Mouse (Mus musculus) left cerebral cortex, postnatal 14 days (tissue): ENCODE data around the gene Ski. TPM values are rescaled to one million over a fixed set of nuclear protein-coding genes. Genes with fewer than 3 reads are reported as not detected.

Experiments used
- DNase-seq, 2 experiments: peaks; one replicate each; pipeline ENCODE4 v3.0.0; 2021 to 2022; ENCODE audit warnings: low spot score in 2 of 2, mixed read lengths in 1 of 2
- intact Hi-C: fragments of 180-260 bp; cut with DNase I; formaldehyde crosslinking; loops from one replicate; pipeline ENCODE4 v1.15.1; 2025
- total RNA-seq, 2 experiments: library from RNA; stranded (reverse); gene quantifications; 2 replicates each; pipeline ENCODE4 v1.2.3; 2021

Gene Ski
- total RNA-seq, 2 experiments from 2014 or later = 110 to 111 TPM

- DNase-seq = no peak
- intact Hi-C loops = no loop called here
Measured at GRCm38 (mm10) chr4:155142836-155143235, 79.6 kb downstream of the Ski start.

GRCm38 (mm10) chr4:155140795-155141265 is 81.6 kb downstream of the Ski start:
- intact Hi-C loops = no loop called here
- no peak for DNase-seq

GRCm38 (mm10) chr4:155140150-155140549 is 82.2 kb downstream of the Ski start:
- intact Hi-C loops = no loop called here
- no peak for DNase-seq

- intact Hi-C loops = no loop called here
- DNase-seq = no peak
Measured at GRCm38 (mm10) chr4:155139281-155140045, 82.9 kb downstream of the Ski start.

GRCm38 (mm10) chr4:155138451-155138850 is 83.9 kb downstream of the Ski start:
- DNase-seq = no peak
- intact Hi-C loops = no loop called here

GRCm38 (mm10) chr4:155137891-155138290 is 84.5 kb downstream of the Ski start:
- intact Hi-C loops = no loop called here
- no peak for DNase-seq

GRCm38 (mm10) chr4:155135909-155136585 is 86.3 kb downstream of the Ski start:
- DNase-seq = no peak
- intact Hi-C loops = no loop called here

GRCm38 (mm10) chr4:155134686-155135172 is 87.7 kb downstream of the Ski start:
- intact Hi-C loops = no loop called here

GRCm38 (mm10) chr4:155133658-155134417 is 88.6 kb downstream of the Ski start:
- no peak for DNase-seq
- intact Hi-C loops = no loop called here

More at GRCm38 (mm10) chr4:155134686-155135172, 87.7 kb downstream of the Ski start:
- DNase-seq = no peak

- DNase-seq = no peak
- intact Hi-C loops = no loop called here
Measured at GRCm38 (mm10) chr4:155133188-155133587, 89.2 kb downstream of the Ski start.

- DNase-seq = no peak
- intact Hi-C loops = no loop called here
Measured at GRCm38 (mm10) chr4:155130616-155131015, 91.8 kb downstream of the Ski start.

GRCm38 (mm10) chr4:155129996-155130395 is 92.4 kb downstream of the Ski start:
- intact Hi-C loops = no loop called here
- DNase-seq = peak; percentile 91 to 93

- intact Hi-C loops = no loop called here
- peak in 1 of 2 experiments; percentile 14 for DNase-seq
Measured at GRCm38 (mm10) chr4:155129132-155129917, 93.1 kb downstream of the Ski start.

GRCm38 (mm10) chr4:155128411-155128810 is 94.0 kb downstream of the Ski start:
- no peak for DNase-seq
- intact Hi-C loops = no loop called here

GRCm38 (mm10) chr4:155126602-155127372 is 95.6 kb downstream of the Ski start:
- DNase-seq = no peak
- intact Hi-C loops = no loop called here

- intact Hi-C loops = no loop called here
- no peak for DNase-seq
Measured at GRCm38 (mm10) chr4:155126194-155126593, 96.2 kb downstream of the Ski start.

- intact Hi-C loops = no loop called here
- DNase-seq = no peak
Measured at GRCm38 (mm10) chr4:155125310-155125709, 97.1 kb downstream of the Ski start.

GRCm38 (mm10) chr4:155123868-155124534 is 98.4 kb downstream of the Ski start:
- DNase-seq = no peak

More at GRCm38 (mm10) chr4:155123868-155124534, 98.4 kb downstream of the Ski start:
- intact Hi-C loops = no loop called here
